Mouse (Mus musculus): ENCODE data around the gene Zfp36l2.

DNA sequence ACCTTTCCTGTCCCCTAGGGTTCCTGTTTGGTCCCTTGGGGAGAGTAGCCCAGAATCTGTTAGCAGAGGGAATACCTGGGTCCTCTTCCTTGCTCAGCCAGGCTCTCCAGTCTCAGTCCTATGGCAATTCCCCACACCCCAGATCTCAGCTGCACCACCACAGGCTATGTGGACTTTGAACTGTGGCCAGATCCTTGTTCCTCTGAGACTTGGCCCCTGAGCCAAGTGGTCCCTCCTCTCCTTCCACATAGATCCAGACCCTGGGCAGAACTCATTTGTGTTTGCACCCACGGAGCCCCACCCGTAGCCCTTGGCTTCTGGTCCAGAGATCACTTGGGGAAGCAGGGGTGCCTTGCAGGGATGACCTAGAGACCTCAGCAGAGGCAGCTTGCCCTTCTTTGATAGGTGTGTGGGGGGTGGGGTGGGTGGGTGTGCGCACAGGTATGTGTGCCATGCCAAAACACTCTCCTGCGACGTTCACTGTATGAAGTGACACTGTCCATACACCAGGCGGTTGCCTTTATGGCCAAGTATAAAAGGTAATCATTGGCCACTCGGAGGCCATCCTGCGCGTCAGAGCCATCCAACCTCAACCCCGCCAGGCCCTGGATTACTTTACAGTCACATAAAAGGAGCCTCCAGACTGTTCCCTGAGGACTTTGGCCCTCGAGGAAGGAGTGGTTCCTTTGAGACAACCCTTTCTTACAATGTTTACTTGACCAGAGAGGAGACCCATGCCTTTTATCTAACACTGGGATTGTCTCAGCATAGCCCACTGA, 50.2 kb downstream of the Zfp36l2 start:
- no peak for TF ChIP-seq BHLHE40 (IDR thresholded peaks at IDR 0.05; ENCODE audit: low read depth, low read length)
- no peak for TF ChIP-seq MAZ (IDR thresholded peaks at IDR 0.05; ENCODE audit: low read depth, low read length)
- TF ChIP-seq MXI1 (IDR thresholded peaks at IDR 0.05; ENCODE audit: low read depth, low read length): no peak
- TF ChIP-seq HCFC1 (IDR thresholded peaks at IDR 0.05; ENCODE audit: low read depth, low read length): no peak
- TF ChIP-seq CTCF (conservative IDR thresholded peaks at IDR 0.05 in 1 of 2, IDR thresholded peaks at IDR 0.05 in 1 of 2; ENCODE audit: low read depth in 2 of 2, low read length in 2 of 2): no peak
- no peak for TF ChIP-seq EP300 (IDR thresholded peaks at IDR 0.05; ENCODE audit: low read length)
- TF ChIP-seq JUND (conservative IDR thresholded peaks at IDR 0.05; ENCODE audit: low read depth, low read length): no peak
- no peak for TF ChIP-seq ZNF384 (IDR thresholded peaks at IDR 0.05; ENCODE audit: low read depth, low read length)
- no peak for TF ChIP-seq POLR2A (IDR thresholded peaks at IDR 0.05; ENCODE audit: low read depth, low read length)
